Mouse (Mus musculus): ENCODE measurements at regions not wholly inside any gene's neighbourhood (a gene's known extent, or its start where the extent isn't known, plus 50 kb on each side); places are given as distances from the start of the nearest gene placed in this dataset.

GRCm38 (mm10) chr3:80124621-80125020, 240.3 kb downstream of the Fam198b start:
- TF ChIP-seq POLR2A (IDR thresholded peaks at IDR 0.05; ENCODE audit: low read depth, low read length) (no peak), CTCF (IDR thresholded peaks at IDR 0.05; ENCODE audit: extremely low read depth, insufficient read length, insufficient replicate concordance, low read depth, low read length) (no peak)

Data from small intestine, adult 2 months (tissue).